14 mouse cellular contexts compared by ENCODE assay signal in the genomic region with DNA sequence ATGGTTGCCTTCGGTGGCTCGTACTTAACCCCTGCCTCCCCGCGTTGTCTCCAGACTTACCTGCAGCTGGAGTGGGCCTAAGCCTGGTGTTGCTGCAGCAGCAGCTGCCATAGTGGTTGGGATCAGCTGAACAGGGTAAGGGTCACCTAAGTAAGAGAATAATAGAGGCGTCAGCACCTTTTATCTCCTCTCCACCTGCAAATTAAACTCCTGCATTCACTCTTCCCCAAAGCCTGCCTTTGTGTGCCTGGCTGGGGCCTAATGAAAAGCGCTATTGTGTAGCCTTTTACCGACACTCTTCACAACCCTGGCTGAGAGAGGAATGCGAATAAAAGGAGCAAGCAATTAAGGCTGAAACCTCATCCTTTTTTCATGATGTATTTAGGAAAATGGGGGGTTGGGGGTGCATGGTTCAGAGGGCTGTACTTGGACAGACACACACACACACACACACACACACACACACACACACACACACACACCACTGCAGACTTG.
A peak's percentile ranks its signal among the peaks of the same experiment; 100 is the strongest.
DNase-seq lines count a peak whose midpoint lies in the region; ATAC-seq lines count a peak whose summit lies in the region.
"Had no signal": no experiment of that assay in that cellular context is flagged by ENCODE, and none has a peak within 500 bp of the region (broad histone marks: within the 10 kb centered on the region; RNA-seq: fewer than 3 reads in every experiment).

No protein-coding gene starts in this region.

- peak; percentile 38 for DNase-seq in heart, embryonic 10.5 days (ENCODE audit: low spot score)
- DNase-seq in heart, postnatal 36 days = no peak
- peak; percentile 8 for DNase-seq in brain, embryonic 18.5 days (ENCODE audit: low read depth, low spot score)
- no peak for DNase-seq in natural killer cell, adult 2 months (ENCODE audit: low spot score in 2 of 2)
- DNase-seq in kidney, postnatal 10 days = no peak
- DNase-seq in right cerebral cortex, postnatal 14 days = no peak
- DNase-seq: adrenal gland, postnatal 36 days; cerebellum, postnatal 10 days; lung, postnatal 14 days had no signal

- H3K9ac ChIP-seq in forebrain, embryonic 12.5 days = no peak overlapping the region
- no peak overlapping the region for H3K9ac ChIP-seq in midbrain, embryonic 12.5 days (replicated peaks)
- H3K9ac ChIP-seq: limb, embryonic 15.5 days had no signal

- no peak overlapping the region for H3K27ac ChIP-seq in heart, embryonic 10.5 days
- H3K27ac ChIP-seq in forebrain, embryonic 12.5 days = peak overlapping the region; percentile 83
- H3K27ac ChIP-seq in midbrain, embryonic 12.5 days (replicated peaks) = peak overlapping the region; percentile 49; the same call in 1 of the 2 replicates
- H3K27ac ChIP-seq: limb, embryonic 15.5 days had no signal

- H3K36me3 ChIP-seq in heart, embryonic 10.5 days = no peaks in the 10 kb centered on the region
- peaks cover 3% of the 10 kb centered on the region for H3K36me3 ChIP-seq in forebrain, embryonic 12.5 days (replicated peaks)
- H3K36me3 ChIP-seq in midbrain, embryonic 12.5 days = no peaks in the 10 kb centered on the region
- H3K36me3 ChIP-seq: limb, embryonic 15.5 days had no signal

- H3K4me1 ChIP-seq in heart, embryonic 10.5 days = no peaks in the 10 kb centered on the region
- peaks cover 14% of the 10 kb centered on the region for H3K4me1 ChIP-seq in forebrain, embryonic 12.5 days
- H3K4me1 ChIP-seq in midbrain, embryonic 12.5 days = peaks cover 12% of the 10 kb centered on the region
- H3K4me1 ChIP-seq: limb, embryonic 15.5 days had no signal

- no peak overlapping the region for H3K4me3 ChIP-seq in heart, embryonic 10.5 days
- no peak overlapping the region for H3K4me3 ChIP-seq in forebrain, embryonic 12.5 days (replicated peaks)
- no peak overlapping the region for H3K4me3 ChIP-seq in midbrain, embryonic 12.5 days
- H3K4me3 ChIP-seq: limb, embryonic 15.5 days had no signal

- H3K4me2 ChIP-seq in forebrain, embryonic 12.5 days = no peak overlapping the region
- no peak overlapping the region for H3K4me2 ChIP-seq in midbrain, embryonic 12.5 days (replicated peaks)
- H3K4me2 ChIP-seq: heart, embryonic 11.5 days; limb, embryonic 15.5 days had no signal

- peak; percentile 85 for ATAC-seq in forebrain, embryonic 12.5 days (ENCODE audit: low FRiP score)
- ATAC-seq in midbrain, embryonic 12.5 days (ENCODE audit: low FRiP score, low read depth) = peak; percentile 85
- ATAC-seq: inflammation-experienced regulatory T-cells, adult 6 months had no signal

- H3K27me3 ChIP-seq in heart, embryonic 10.5 days (ENCODE audit: insufficient read depth, poor library complexity, severe bottlenecking) = no peaks in the 10 kb centered on the region
- no peaks in the 10 kb centered on the region for H3K27me3 ChIP-seq in forebrain, embryonic 12.5 days
- no peaks in the 10 kb centered on the region for H3K27me3 ChIP-seq in midbrain, embryonic 12.5 days
- H3K27me3 ChIP-seq: limb, embryonic 15.5 days had no signal

- intact Hi-C loops in heart, postnatal 36 days (cut with DNase I) = no loop called here

- no peaks in the 10 kb centered on the region for H3K9me3 ChIP-seq in heart, embryonic 10.5 days
- H3K9me3 ChIP-seq in forebrain, embryonic 12.5 days = no peaks in the 10 kb centered on the region
- peaks cover 5% of the 10 kb centered on the region; the same call in 1 of the 2 replicates for H3K9me3 ChIP-seq in midbrain, embryonic 12.5 days
- H3K9me3 ChIP-seq: limb, embryonic 15.5 days had no signal

- WGBS in heart, embryonic 10.5 days = 57% methylated on average over 8 of the region's 8 CpGs
- 5% methylated on average over 8 of the region's 8 CpGs for WGBS in forebrain, embryonic 12.5 days
- WGBS in midbrain, embryonic 12.5 days = 12% methylated on average over 8 of the region's 8 CpGs

Comparison
In these comparisons a context has a peak if more than half of its experiments do, and no peak if none do; other contexts are left out.
1. DNase-seq: peak in heart, embryonic 10.5 days (single experiment) and brain, embryonic 18.5 days (single experiment); none in heart, postnatal 36 days (0 of 2), natural killer cell, adult 2 months (0 of 2), kidney, postnatal 10 days (single experiment) and right cerebral cortex, postnatal 14 days (single experiment).